Mouse (Mus musculus): Measurements from ENCODE around the gene Nkapd1. TPM values are rescaled to one million over a fixed set of nuclear protein-coding genes. Genes with fewer than 3 reads are reported as not detected.

The Nkapd1 gene
- polyA plus RNA-seq, 1 experiment from 2014 or later, result 15.3 TPM

DNA sequence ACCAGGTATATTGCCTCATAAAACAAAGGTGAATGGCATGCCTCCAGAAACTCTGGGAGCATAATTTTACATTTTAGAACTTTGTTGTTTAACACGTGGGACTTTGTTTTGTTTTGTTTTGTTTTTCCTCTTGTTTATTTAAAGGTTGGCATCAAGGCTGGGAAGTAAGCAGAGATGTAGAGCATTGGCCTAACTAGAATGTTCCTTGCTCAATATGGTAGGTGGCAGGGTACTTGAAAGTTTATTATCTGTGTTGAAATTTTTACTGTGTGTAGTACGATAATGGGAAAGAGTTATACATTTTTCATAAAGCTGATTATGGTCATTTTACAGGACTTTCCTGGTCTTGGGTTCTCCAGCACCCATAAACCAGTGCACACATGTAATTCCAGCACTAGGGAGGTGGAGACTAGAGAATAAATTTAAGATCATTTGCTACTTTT lies 55.3 kb downstream of the Nkapd1 start:
- Histone ChIP-seq H3K27ac (ENCODE audit: low read depth, low read length) (no peak overlapping the region), H3K27me3 (replicated peaks; ENCODE audit: control insufficient read depth, insufficient read depth, low read length) (no peaks in the 10 kb centered on the region), H3K4me1 (ENCODE audit: control insufficient read depth, insufficient read depth, low read depth, low read length) (no peaks in the 10 kb centered on the region), H3K4me2 (ENCODE audit: low read length) (no peak overlapping the region), H3K9me3 (ENCODE audit: control insufficient read depth, low read length) (peaks cover 3% of the 10 kb centered on the region; the same call in 1 of the 2 replicates), H3K9ac (ENCODE audit: low read depth, low read length) (no peak overlapping the region), H3K4me3 (ENCODE audit: low read length) (no peak overlapping the region), H3K36me3 (ENCODE audit: control insufficient read depth, insufficient read depth, low read length) (no peaks in the 10 kb centered on the region)
- ATAC-seq, result no peak
- WGBS, result 90% methylated on average over 2 of the region's 2 CpGs

DNA sequence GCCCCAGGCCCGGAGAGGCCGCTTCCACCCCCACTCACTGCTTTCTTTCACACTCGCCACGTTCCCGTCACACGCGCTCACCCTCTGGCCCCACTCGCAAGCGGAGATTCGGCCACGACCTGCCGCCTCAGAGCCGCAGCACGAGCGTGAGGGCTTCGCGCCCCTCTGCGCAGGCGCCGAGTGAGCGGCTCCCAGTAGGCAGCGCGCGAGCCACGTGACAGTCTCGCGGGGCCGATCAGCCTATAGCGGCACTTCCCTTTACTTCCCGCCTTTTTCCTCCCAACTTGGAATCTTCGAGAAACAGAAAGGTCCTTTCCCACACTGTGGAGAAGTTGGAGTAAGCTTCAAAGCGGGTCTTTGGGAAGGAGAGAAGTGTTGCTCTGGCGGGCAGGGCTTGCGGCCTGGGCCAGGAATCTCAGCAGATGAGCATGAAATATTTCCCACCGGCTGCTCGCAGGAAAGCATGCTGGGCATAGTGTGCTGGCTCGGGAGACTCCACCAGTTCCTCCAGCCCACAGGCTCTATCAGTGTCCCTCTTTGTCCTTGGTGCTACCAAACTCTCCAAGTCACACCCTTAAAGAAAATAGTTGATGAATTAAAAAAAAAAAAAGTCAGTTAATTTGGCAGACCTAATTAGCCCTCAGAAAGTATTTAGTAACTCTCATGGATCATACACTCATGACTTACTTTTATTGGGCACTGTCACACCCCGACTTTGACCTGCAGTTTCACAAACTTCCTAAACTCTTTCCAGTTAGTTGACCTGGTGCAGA lies 55.9 kb downstream of the Nkapd1 start, which contains the start of gene Tex12:
TSS of gene Tex12 (minus strand) at position 181 of the 773 bp plus-strand sequence.
- no peak for ATAC-seq
- 89% methylated on average over 38 of the region's 38 CpGs for WGBS

More for the DNA sequence above, 55.9 kb downstream of the Nkapd1 start, which contains the start of gene Tex12:
- H3K9me3 ChIP-seq (ENCODE audit: control insufficient read depth, low read length), result peaks cover 3% of the 10 kb centered on the region; the same call in 1 of the 2 replicates
- no peak within 1 kb of the TSS for H3K27ac ChIP-seq (ENCODE audit: low read depth, low read length)
- no peaks in the 10 kb centered on the region for H3K4me1 ChIP-seq (ENCODE audit: control insufficient read depth, insufficient read depth, low read depth, low read length)
- H3K27me3 ChIP-seq (replicated peaks; ENCODE audit: control insufficient read depth, insufficient read depth, low read length), result no peaks in the 10 kb centered on the region
- H3K36me3 ChIP-seq (ENCODE audit: control insufficient read depth, insufficient read depth, low read length), result no peaks in the 10 kb centered on the region
- no peak within 1 kb of the TSS for H3K9ac ChIP-seq (ENCODE audit: low read depth, low read length)
- H3K4me3 ChIP-seq (ENCODE audit: low read length), result no peak within 1 kb of the TSS
- no peak within 1 kb of the TSS for H3K4me2 ChIP-seq (ENCODE audit: low read length)

Other genes with a start within 250 kb of the Nkapd1 start
- 0.90 and 1.1 TPM in 2 replicates for gene Plet1, start 122.9 kb downstream of the Nkapd1 start, polyA plus RNA-seq (2015; fragmentation: Nextera tagmentation; extraction: Ambion mirVana)
- 95.6 and 113 TPM in 2 replicates for gene Pts, start 88.7 kb downstream of the Nkapd1 start, polyA plus RNA-seq (2015; fragmentation: Nextera tagmentation; extraction: Ambion mirVana)
- gene Il18, start 62.6 kb downstream of the Nkapd1 start, polyA plus RNA-seq (2015; fragmentation: Nextera tagmentation; extraction: Ambion mirVana), result 19.3 and 21.9 TPM in 2 replicates
- gene Bco2, start 62.3 kb downstream of the Nkapd1 start, polyA plus RNA-seq (2015; fragmentation: Nextera tagmentation; extraction: Ambion mirVana), result 0.59 and 0.64 TPM in 2 replicates
- gene Tex12, start 56.1 kb downstream of the Nkapd1 start, polyA plus RNA-seq (2015; fragmentation: Nextera tagmentation; extraction: Ambion mirVana), result 0.34 and 0.36 TPM in 2 replicates
- gene Sdhd, start 13.7 kb downstream of the Nkapd1 start, polyA plus RNA-seq (2015; fragmentation: Nextera tagmentation; extraction: Ambion mirVana), result 283 and 319 TPM in 2 replicates
- gene Timm8b, start 13.6 kb downstream of the Nkapd1 start, polyA plus RNA-seq (2015; fragmentation: Nextera tagmentation; extraction: Ambion mirVana), result 311 and 364 TPM in 2 replicates
- gene Pih1d2, start 143 bp downstream of the Nkapd1 start, polyA plus RNA-seq (2015; fragmentation: Nextera tagmentation; extraction: Ambion mirVana), result 5.2 and 7.1 TPM in 2 replicates
- gene Dlat, start 42.3 kb upstream of the Nkapd1 start, polyA plus RNA-seq (2015; fragmentation: Nextera tagmentation; extraction: Ambion mirVana), result 58.8 and 60.1 TPM in 2 replicates
- gene Dixdc1, start 122.1 kb upstream of the Nkapd1 start, polyA plus RNA-seq (2015; fragmentation: Nextera tagmentation; extraction: Ambion mirVana), result 31.6 and 33.7 TPM in 2 replicates
- gene 2310030G06Rik, start 129.1 kb upstream of the Nkapd1 start, polyA plus RNA-seq (2015; fragmentation: Nextera tagmentation; extraction: Ambion mirVana), result 2.1 and 2.5 TPM in 2 replicates
- gene Cryab, start 133.9 kb upstream of the Nkapd1 start, polyA plus RNA-seq (2015; fragmentation: Nextera tagmentation; extraction: Ambion mirVana), result 16.3 and 20.9 TPM in 2 replicates
- gene Hspb2, start 134.9 kb upstream of the Nkapd1 start, polyA plus RNA-seq (2015; fragmentation: Nextera tagmentation; extraction: Ambion mirVana), result 1.1 and 5.2 TPM in 2 replicates
- gene Fdxacb1, start 150.8 kb upstream of the Nkapd1 start, polyA plus RNA-seq (2015; fragmentation: Nextera tagmentation; extraction: Ambion mirVana), result 10.7 and 11.1 TPM in 2 replicates
- gene Alg9, start 157.6 kb upstream of the Nkapd1 start, polyA plus RNA-seq (2015; fragmentation: Nextera tagmentation; extraction: Ambion mirVana), result 57.9 and 65.7 TPM in 2 replicates
- 57.7 and 61.7 TPM in 2 replicates for gene 1110032A03Rik, start 158.1 kb upstream of the Nkapd1 start, polyA plus RNA-seq (2015; fragmentation: Nextera tagmentation; extraction: Ambion mirVana)
- gene Ppp2r1b, start 227.8 kb upstream of the Nkapd1 start, polyA plus RNA-seq (2015; fragmentation: Nextera tagmentation; extraction: Ambion mirVana), result 41.1 and 48.1 TPM in 2 replicates